Mouse (Mus musculus) olfactory bulb, adult 2 months (tissue): ENCODE data around the gene Sipa1l3.

Experiments used
- CTCF ChIP-seq: fragments of 200-500 bp; IDR thresholded peaks from 2 replicates; pipeline ENCODE4 v1.5.1; 2012; ENCODE audit warnings: low read depth, mild to moderate bottlenecking, low read length, moderate library complexity; ENCODE audit not compliant: insufficient read depth
- POLR2A ChIP-seq: fragments of 200-500 bp; IDR thresholded peaks from 2 replicates; pipeline ENCODE4 v1.6.1; 2012; ENCODE audit warnings: mild to moderate bottlenecking, low read depth, low read length, moderate library complexity; ENCODE audit not compliant: insufficient read depth

- TF ChIP-seq CTCF: no peak
- no peak for TF ChIP-seq POLR2A
Measured at GRCm38 (mm10) chr7:29438204-29438603, 80.2 kb downstream of the Sipa1l3 start.
